Mouse (Mus musculus) spleen, postnatal 36 days (tissue): Measurements from ENCODE around the gene Wtip.
"Not testable (repeated sequence)": the region's sequence is repeated elsewhere in the genome, so short reads cannot be mapped to it uniquely, and the experiment has no call there.

Experiments used
- DNase-seq, 2 experiments: peaks; one replicate each; pipeline ENCODE4 v3.0.0; 2022; ENCODE audit warnings: low spot score in 2 of 2, mixed read lengths in 1 of 2

The Wtip gene

DNA sequence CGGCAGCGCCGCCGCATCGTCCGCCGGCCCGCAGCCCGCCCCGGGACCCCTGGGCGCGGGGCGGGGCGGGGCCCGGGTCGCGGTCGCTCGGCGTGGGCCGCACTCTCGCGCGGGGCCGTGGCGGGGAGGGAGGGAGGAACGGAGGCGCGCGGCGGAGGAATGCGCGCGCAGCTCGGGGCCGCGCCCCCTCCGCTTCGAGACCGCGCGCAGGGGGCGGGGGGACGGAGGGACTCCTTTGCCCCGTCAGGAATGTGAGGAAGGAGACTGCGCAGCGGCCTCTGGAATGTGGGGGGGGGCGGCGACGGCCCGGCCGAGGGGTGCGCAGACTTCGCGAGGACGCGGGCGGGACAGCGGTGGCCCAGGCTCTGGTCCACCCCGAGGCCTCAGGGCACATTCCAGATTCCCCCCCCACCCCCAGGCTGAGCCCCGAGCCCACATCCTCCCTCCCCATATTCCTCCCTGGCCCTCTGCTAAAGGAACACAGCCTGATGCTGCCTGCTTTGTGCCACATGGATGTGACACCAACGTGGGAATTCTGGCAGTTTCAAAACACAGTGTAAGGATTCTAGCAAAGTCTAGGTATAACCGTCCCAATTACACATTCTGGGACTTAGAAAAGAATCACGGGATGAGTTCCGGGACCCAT lies at the start of gene Wtip:
TSS of gene Wtip (minus strand) at position 152 of the 646 bp plus-strand sequence.
- DNase-seq: peak; percentile 3 to 7

DNA sequence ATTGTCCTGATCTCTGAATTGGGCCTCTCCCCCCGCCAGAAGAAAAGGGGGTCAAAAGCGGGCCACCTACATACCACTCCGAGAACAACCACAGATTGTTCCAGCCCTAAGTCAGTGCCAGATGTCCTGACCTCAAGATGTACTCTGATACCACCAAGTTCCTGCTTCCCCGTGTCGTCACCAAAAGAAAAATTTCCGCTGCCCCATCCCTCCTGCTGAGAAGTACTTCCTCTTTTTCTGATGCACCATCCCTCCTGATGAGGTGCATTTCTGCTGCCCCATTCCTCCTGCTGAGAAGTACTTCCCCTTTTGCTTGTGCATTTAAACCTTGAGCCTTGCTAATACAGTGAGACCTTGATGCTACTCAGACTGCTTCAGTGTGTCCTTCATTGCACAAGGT lies 43.2 kb upstream of the Wtip start:
- not testable (repeated sequence) for DNase-seq

DNA sequence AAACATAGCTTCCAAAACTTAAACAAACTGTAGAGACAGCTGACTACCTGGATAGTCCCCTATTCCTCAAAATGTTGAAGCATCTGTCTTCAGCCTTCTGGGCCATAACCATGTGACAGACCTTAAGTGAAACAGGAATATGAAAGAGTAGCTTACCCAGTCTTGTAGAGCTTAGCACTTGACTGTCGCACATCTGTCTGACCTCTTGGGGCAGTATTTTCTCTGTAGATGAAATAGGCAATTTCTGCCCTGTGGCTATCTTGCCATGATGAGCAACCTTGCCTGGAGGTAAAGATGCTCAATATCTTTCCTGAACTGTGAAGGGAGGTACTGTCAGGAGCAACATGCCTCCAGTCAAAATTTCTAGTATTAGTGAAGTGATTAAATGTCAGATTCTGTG lies 39.2 kb upstream of the Wtip start:
- DNase-seq: no peak

DNA sequence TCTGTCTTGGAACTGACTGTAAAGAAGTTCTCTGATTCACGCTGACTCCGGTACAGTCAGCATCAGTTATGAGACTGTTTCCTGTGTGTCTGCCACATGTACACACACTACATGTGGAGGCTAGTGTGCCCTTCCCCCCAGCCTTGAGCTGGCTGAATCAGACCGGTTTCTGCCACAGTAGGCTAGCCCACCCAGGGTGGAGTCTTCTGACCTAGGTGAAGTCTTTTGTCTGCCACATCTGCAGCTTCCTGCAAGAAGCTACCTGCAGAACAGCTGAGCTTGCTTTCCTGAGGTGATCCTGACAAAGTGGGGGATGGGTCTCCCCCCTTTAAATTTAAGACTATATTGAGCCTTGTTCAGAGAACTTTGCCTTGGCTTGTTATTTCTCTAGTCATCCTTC lies 36.4 kb upstream of the Wtip start, which contains the start of gene Uba2:
TSS of gene Uba2 (minus strand) at position 146 of the 400 bp plus-strand sequence.
- no peak for DNase-seq

DNA sequence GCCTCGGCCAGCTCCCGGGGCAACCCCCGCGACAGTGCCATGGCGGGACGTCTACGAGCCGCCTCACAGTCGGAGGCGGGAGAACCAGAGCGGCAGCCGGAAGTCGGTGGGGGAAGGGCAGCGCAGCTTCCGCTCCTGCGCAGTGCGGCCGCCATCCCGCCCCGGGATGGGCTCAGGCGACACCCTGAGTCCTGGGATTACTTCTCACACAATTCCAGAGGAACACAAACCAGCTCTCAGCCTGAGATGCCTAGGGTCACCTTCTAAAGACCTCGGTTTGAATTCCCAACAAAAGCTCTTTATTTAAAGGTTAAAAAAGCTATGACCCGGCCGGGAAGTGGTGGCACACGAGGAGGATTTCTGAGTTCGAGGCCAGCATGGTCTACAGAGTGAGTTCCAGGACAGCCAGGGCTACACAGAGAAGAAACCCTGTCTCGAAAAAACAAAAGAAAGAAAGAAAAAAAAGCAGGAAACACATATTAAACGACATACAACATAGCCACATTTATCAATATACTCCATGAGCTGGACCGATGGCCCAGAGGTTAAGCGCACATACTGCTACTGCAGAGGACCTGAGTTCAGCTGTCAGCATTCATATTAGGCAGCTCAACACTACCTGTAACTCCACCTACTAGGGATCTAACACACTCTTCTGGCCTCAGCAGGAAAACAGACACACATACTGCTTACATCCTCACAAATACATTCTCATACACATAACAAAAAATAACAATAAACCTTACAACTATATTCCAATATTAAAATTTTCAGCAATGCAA lies 35.6 kb upstream of the Wtip start:
- DNase-seq: peak; percentile 82 to 84

DNA sequence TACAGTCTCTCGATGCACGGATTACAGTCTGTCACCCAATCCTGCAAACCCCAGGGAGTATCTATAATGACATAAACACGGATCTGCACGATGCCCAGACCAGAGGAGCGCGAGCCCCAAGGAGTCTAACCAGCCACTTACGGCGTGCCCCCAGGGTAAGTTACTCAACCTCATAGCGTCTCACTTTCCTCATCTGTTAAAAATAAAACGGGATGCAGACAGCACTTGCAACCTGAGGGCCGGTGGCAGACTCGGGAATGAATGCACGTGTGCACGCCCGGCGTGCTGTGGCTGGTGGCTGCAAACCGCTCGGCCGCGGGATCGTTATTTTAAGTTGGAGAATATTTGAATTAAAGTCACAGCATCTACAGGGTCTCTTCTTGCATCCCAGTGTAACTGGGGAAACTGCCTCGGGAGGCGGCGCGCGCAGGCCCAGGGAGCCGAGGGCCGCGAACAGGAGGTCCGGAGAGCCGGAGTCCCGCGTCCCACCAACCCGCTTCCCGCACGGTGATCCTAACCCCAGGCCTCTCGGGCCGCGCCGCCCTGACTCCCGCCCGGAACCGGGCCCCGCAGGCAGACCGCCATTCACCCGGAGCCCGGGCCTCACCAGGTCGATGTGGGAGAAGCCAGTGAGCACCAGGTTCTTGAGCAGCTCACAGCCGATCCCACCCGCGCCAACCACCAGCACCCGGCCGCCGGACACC lies 34.9 kb upstream of the Wtip start:
- DNase-seq: no peak

DNA sequence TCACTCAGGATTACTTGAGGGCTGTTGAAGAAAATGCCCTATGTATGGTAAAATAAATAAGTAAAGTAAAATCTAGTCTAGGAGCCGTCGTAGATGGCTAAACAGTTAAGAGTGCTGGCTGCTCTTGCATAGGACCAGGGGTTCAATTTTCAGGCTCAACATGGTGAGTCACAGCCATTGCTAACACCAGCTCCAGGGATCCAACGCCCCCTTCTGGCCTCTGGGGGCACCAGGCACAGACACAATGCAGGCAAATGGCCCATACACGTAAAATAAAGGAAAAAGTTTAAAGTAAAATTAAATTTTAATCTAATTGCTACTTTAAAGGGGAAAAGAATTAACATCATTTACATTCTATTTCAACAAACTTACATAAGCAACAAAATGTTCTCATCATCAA lies 33.8 kb upstream of the Wtip start:
- peak; percentile 24 to 36 for DNase-seq

DNA sequence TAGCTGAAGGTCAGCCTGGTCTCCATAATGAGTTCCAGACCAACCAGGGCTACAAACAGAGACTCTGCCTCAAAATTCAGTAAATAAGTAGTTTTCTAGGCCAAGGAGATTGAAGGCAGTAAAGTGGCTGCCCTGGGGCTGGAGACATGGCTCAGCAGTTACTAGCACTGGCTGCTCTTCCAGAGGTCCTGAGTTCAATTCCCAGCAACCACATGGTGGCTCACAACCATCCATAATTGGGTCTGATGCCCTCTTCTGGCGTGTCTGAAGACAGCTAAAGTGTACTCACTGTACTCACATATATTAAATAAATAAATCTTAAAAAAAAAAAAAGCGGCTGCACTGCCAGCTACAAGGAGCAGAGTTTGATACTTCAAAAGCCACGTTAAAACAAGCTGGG lies 32.9 kb upstream of the Wtip start:
- no peak for DNase-seq

DNA sequence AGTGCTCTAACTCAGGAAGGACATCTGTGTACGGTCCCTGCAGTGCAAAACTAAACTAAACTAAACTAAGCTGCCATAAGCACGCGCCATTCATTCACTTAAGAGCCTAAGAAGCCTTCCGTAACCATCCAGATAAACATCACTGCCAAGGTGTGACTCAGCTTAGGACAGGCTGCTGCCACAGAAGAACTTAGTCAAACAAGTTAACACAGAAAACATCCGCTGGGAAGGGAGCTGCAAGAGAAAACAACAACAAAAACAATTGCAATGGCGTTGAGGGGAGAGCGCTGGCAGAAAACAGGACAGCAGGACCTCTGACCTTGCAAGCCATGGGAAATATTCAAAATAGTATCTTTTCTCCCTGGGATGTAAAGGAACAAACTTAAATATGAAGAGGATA lies 31.6 kb upstream of the Wtip start:
- no peak for DNase-seq

DNA sequence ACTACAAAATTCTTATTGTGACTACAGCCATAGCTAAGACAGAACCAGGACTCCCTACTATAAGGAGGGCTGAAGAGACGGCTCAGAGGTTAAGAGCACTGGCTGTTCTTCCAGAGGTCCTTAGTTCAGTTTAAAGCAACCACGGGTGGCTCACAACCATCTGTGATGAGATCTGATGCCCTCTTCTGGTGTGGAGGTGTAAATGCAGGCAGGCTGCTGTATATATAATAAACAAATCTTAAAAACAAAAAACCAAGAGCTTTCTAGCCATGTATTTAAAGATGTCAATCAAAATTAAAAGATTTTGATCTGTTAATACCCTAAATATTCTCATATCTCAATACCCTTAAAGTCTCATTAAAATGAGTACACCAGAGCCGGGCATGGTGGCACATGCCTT lies 26.1 kb upstream of the Wtip start:
- no peak for DNase-seq

DNA sequence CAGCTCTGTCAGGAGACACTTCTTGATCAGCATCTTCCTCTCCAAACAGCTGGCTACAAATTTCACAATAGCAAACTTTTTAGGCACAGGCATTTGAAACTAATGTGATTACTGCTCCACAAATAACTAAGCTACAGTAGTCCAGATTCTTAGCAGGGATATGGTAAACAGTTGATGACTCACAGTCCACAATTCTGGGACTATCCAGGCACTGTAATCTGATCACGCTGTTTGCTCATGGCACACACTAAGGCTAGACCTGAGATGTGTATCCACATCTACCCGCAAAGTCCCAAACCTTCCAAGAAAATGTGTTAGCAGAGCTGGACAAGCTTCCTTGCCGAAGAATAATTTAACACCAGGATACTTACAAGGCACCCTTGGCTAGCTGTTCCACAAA lies 24.9 kb upstream of the Wtip start:
- no peak for DNase-seq

DNA sequence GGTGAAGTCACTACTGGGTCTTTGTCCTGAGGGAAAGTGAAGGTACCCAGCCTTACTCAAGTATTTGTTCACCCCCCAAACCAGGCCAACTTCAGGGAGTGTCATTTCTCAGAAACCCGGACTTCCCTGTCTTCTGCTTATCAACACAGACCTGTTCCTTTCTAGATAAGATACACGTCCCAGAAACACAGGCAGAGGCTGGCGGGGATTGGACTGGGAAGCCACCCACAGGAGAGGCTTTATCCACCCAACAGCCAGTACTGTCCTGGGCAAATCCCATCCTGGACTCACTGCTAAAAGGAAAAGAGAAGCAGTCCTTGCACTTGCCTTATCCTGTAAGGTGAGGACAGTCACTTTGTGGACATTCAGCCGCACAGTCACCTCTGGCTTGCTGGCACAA lies 14.1 kb upstream of the Wtip start:
- no peak for DNase-seq

DNA sequence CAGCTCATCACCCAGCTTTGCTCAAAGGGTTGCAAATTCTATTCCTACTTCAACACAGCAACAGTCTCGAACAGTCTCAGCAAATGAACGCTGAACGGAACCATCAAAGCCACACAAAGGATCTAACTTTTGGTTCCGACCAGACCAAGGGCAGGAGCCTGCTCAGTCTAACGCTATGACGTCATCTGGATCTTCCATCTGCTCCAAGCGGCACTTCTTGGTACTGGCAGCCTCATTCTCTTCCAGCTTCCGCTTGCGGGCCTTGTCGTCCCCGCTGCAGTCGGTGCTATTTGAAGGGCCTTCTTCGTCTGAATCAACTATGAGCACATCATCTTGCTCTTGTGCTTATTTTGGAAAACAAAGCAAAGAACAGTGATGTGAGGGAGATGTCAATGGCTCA lies 8.1 kb upstream of the Wtip start:
- DNase-seq: no peak

DNA sequence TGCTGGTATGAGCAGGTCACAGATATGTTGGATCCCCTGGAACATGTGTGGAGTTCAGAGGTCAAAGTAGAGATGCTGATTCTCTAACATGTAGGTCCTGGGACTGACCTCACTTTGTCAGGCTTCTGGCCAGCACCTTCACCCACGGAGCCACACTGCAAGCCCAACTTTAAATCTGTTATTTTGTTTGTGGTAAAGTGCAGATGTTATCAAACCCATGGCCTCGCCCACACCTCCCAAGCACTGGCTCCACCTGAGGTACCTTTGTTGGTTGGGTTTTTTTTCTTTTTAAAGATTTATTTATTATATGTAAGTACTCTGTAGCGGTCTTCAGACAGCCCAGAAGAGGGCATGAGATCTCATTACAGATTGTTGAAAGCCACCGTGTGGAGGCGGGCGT lies 6.4 kb upstream of the Wtip start:
- no peak for DNase-seq

DNA sequence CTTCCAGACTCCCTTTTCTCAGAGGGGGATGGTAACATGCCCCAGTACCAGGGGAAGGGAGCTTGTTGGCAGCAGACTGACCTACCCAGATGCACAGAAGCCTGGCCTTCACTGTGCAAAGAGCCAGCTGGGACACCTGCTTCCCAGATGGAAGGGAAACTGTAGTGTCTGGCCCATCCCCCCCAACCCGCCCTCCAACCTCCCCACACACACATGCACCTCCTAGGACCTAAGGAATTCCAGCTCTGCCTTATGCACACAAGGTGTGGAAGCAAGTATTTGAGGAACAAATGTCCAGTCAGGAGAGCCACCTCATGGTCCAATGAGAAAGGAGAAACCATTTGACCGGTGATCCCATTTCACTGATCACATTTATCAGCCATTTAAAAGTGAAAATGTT lies 1.3 kb upstream of the Wtip start:
- no peak for DNase-seq

DNA sequence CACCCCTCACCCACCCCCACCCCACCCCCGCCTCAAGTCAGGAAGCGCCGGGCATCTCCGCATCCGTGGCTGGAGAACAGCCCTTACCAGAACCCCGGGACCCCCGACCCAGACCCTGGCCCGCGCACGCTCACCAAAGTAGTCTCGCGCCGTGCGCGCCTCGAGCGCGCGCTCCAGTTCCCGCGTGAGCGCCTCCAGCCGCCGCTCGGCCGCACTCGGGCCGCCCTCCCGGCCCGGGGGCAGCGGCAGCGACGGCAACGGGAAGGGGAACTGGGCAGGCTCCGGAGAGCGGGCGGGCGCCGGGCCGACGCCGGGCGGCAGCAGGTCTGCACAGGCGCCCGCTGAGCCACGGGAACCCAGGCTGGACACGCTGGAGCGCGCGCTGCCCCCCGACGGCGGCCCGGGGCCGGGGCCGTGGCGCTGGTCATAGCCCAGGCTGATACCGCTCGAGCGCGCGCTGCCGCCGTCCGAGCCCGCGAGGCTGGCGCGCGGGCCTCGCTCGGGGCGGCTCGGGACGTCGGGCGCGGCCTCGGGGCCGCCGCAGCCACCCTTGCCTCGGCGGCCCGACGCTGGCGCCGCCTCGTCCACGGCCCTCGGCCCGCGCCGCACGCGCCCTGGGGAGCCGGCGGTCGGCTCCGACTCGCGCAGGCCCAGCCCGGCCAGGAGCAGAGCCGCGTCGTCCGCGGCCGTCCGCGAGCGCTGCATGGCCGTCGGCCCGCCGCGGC lies 551 bp downstream of the Wtip start:
- DNase-seq: no peak

DNA sequence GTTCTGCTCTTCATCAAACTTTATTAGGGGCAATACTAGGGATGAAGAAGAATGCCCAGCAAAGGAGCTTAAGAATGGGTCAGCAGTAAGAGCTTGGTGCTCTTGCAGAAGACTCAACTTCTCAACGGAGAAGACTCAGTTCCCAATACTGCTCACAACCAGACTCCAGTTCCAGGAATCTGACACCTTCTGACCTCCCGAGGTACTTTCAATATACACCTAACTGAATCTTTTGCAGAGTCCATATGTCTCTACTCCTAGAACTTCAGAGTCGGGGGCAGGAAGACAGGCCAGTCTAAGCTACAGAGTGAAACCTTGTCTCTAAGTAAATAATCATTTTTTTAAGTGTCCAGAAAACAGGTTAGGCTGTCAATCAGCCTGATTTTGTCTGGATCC lies 1.1 kb downstream of the Wtip start:
- DNase-seq: no peak

DNA sequence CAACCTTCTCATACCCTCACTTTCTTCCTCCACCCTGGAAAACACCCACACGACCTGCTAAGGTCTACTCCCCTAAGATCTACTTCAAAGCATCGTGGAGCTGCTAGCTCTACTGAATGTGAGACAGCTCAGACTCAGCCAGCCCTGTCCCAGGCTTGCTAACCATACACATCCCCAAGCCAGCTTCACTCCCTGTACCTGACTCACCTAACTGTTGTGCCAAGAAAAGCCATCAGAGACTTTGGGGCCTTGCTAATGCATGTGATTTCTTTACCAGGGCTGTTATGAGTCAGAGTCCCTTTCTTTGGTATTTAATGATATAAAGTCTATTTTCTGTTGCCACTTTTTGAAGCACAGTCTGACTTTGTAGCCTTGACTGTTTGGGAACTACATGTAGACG lies 1.9 kb downstream of the Wtip start:
- DNase-seq: no peak

DNA sequence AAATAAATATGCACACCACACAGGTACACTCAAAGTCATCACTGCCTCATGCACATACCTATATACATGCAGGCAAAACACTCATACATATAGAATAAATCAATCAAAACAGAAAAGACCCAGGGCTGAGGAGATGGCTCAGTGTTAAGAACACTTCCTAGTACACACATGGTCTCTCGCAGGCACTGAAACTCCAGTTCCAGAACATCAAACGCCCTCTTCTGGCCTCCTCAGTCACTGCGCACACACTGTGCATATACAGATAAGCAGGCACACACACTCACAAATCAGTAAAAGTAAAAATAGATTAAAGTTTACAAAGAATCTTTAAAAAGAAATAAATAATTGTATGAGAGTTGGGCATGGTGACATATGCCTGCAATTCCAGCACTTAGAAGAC lies 6.8 kb downstream of the Wtip start:
- no peak for DNase-seq

DNA sequence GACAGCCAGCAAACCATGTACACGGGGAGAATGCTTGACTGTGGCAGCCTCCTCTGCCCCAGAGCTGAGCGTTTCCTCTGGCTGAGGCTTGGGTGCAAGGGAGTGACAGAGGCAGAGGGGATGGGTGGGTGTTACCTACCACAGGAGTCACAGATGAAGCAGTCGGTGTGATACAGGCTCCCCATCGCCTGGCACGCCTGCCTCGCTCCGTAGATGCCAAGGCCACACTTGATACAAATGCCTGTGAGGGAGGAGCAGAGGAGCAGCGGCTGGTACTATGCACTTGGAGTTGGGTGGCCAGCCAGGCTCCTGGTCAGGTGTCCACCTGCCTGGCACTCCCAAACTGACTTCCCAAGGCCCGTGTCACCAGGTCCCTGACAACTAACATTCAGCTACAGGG lies 7.7 kb downstream of the Wtip start:
- DNase-seq: no peak

DNA sequence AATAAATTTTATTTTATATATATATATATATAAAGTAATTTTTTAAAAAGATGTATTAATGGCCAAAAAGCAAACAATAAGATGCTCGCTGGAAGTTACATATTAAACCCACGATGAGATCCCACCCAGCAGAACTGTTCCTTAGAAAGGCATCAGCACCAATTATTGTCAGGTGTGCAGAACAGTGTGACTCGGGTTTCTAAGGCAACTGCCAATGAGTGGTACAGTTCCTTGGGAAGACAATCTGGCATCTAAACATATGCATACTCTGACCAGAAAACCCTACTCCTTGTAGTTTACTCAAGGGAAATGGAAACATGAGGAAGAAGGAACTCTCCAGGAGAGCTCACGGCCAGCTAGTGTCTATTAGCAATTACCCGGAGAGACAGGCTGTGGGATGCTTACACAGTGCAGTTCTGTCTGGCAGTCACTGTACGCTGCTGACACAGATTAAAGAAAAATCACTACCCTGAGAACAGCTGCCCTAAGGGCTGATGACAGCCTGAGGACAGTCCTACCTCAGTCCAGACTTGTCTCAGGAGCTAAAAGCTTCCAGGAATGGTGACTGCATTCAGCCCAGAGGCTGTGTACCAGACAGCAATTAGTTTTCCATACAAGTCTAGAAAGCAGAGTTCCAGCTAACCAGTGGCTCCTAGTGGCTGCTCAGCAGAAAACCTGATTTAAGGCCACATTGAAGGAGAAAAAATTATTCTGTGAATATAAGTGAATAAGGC lies 9.9 kb downstream of the Wtip start:
- DNase-seq: no peak

DNA sequence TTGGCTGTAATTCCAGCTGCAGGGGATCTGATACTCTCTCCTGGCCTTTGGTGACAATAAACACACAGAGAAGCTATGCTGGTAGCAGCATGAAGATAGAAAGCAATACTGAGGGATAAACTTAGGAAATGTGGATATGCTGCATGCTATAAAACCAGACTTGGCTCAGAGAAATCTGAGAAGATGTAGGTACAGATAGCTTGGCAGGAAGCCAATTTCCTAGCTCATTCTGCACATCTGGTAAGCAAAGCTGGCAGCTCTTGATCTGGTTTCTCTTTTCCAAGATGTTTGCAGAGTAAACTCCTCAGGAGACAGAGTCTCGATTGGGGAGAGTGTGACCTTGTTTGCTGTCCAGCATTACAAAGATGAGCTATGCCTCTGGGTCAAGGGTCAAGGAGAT lies 12.4 kb downstream of the Wtip start:
- DNase-seq: not testable (repeated sequence)
